Mouse (Mus musculus) central nervous system, embryonic 18 days (tissue): ENCODE results near the gene Snrpb2. TPM values are rescaled to one million over a fixed set of nuclear protein-coding genes. Genes with fewer than 3 reads are reported as not detected.

Experiments
- polyA plus RNA-seq: library from polyadenylated mRNA; depleted of rRNA; stranded (reverse); fragments of >200 nt; gene quantifications from 2 replicates; pipeline ENCODE4 v1.2.3, GENCODE M21; 2012; rRNA removed

Gene Snrpb2
- 43.4 and 45.5 TPM in 2 replicates for polyA plus RNA-seq

DNA sequence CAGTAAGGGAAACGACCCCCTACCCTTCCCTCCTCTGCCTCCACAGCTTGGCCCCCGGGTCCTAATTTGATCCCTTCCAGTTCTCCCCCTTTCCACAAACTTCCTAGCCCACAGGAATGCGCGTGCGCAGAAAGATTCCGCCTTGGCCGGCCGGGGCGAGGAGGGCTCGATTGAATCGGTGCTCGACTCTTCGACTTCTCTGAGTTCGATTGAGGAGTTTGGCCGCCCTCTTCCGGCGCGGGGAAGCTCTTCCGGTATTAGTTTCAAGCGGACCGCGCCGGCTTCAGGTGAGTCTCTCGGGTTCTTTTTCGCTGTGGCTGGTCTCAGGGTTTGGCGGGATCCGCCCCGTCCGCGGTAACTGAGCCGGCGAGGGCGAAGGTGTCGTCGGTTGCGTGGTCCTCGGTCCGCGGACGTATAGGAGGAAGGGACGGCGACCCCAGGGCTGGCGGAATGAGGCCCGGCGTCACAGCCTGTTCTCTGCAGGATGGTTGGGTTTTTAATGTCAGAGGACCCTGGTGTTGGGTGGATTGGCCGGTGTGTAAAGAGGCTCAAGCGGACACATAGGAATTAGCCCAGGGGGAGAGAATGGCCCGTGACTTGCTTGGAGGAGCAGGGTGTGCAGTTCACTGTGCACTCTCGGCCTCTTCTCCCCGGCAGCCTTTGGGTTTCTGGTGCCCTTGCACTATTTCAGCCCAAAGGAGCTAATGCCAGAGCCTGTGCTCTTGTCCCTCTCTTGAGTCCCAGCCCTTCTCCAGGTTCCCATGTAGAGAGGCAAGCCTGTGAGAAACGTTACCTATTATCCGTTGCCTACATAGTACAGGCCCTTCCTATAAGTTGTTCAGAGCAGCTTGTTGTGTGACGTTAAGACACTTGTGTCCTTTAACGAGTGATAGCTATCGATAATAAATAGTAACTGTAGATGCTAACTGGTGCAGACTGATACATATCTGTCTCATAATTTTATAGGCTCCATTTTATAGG, at the start of gene Snrpb2:
Gene Snrpb2 (plus strand): TSS at position 228 of the 981 bp plus-strand sequence.

DNA sequence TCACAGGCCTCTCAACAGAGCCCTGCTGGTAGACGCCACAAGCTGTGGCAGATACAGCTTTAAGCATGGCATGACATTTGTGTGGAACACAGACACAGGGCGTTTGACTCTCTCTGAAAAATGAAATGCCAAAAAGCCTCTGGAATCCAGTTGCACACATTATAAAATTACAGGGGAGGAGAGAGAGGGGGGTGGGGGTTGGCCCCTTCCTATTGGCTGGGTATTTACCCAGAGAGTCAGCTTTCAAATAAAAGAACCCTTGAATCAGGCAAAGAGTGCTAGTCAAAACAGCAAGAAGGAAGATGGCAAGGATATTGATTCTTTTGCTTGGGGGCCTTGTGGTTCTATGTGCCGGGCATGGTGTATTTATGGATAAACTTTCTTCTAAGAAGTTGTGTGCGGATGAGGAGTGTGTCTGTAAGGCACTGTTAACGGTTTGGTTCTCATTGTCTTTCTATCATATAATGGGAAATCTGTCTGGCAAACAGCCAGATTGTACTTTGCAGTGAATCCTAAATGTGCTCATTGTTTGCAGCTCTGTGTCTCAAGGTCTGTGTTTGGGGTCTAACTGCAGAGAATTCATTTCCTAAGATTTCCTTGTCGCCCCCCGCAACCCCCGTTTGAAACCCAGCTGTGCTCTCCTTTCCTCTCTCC, 15.5 kb downstream of the Snrpb2 start, which contains the start of gene Otor:
Gene Otor (plus strand): TSS at position 276 of the 654 bp plus-strand sequence.

Other genes starting within 250 kb of the Snrpb2 start
- gene Kif16b, start 161.5 kb upstream of the Snrpb2 start, polyA plus RNA-seq: 3.9 and 4.5 TPM in 2 replicates
- gene Otor, start 15.4 kb downstream of the Snrpb2 start, polyA plus RNA-seq: 0.28 and 0.57 TPM in 2 replicates